Mouse (Mus musculus) adrenal gland, postnatal 0 days (tissue): ENCODE data around the gene Syt7. TPM values are rescaled to one million over a fixed set of nuclear protein-coding genes. Genes with fewer than 3 reads are reported as not detected.

Experiments used
- polyA plus RNA-seq: library from polyadenylated mRNA; unstranded; fragments of >200 nt; fragmentation: Nextera tagmentation; extraction: Ambion mirVana; gene quantifications from 2 replicates; pipeline ENCODE4 v1.2.1, GENCODE M21; 2015

Syt7 gene
- 5.5 and 7.3 TPM in 2 replicates for polyA plus RNA-seq

GRCm38 (mm10) chr19:10388615-10389313 lies at the start of gene Syt7:
Gene Syt7, plus strand, starts transcription at chr19:10389090.

GRCm38 (mm10) chr19:10456752-10457483 lies 68.0 kb downstream of the Syt7 start, which contains the start of gene Lrrc10b:
Gene Lrrc10b, minus strand, starts transcription at chr19:10457473.

GRCm38 (mm10) chr19:10482703-10483102 lies 93.8 kb downstream of the Syt7 start, which contains the start of gene Ppp1r32:
Gene Ppp1r32, minus strand, starts transcription at chr19:10482928.

Other genes with a start within 250 kb of the Syt7 start
- gene Fads1, start 206.2 kb upstream of the Syt7 start, polyA plus RNA-seq = 81.3 and 126 TPM in 2 replicates
- 538 and 559 TPM in 2 replicates for gene Tmem258, start 185.1 kb upstream of the Syt7 start, polyA plus RNA-seq
- 33.0 and 47.4 TPM in 2 replicates for gene Fen1, start 184.9 kb upstream of the Syt7 start, polyA plus RNA-seq
- 3.1 and 4.0 TPM in 2 replicates for gene Myrf, start 148.3 kb upstream of the Syt7 start, polyA plus RNA-seq
- gene Dagla, start 84.2 kb upstream of the Syt7 start, polyA plus RNA-seq = 1.7 and 2.6 TPM in 2 replicates
- 0.65 and 1.9 TPM in 2 replicates for gene Lrrc10b, start 68.4 kb downstream of the Syt7 start, polyA plus RNA-seq
- not detected in 2 replicates for gene Ppp1r32, start 93.8 kb downstream of the Syt7 start, polyA plus RNA-seq
- gene Cpsf7, start 136.2 kb downstream of the Syt7 start, polyA plus RNA-seq = 22.1 and 25.6 TPM in 2 replicates
- gene Sdhaf2, start 137.1 kb downstream of the Syt7 start, polyA plus RNA-seq = 57.9 and 63.1 TPM in 2 replicates
- 32.8 and 45.4 TPM in 2 replicates for gene Tmem216, start 167.1 kb downstream of the Syt7 start, polyA plus RNA-seq
- gene Cyb561a3, start 188.1 kb downstream of the Syt7 start, polyA plus RNA-seq = 13.8 and 18.1 TPM in 2 replicates
- 22.6 and 28.9 TPM in 2 replicates for gene Tmem138, start 188.3 kb downstream of the Syt7 start, polyA plus RNA-seq
- 131 and 176 TPM in 2 replicates for gene Ddb1, start 216.2 kb downstream of the Syt7 start, polyA plus RNA-seq
- 15.3 and 15.4 TPM in 2 replicates for gene Tkfc, start 216.6 kb downstream of the Syt7 start, polyA plus RNA-seq
- 0.79 and 1.2 TPM in 2 replicates for gene Vwce, start 245.1 kb downstream of the Syt7 start, polyA plus RNA-seq